ENCODE assay signal across 8 mouse cellular contexts in genomic region chr11:120729432-120730050, GRCm38 (mm10). TPM values are rescaled to one million over a fixed set of nuclear protein-coding genes. Genes with fewer than 3 reads are reported as not detected.
DNase-seq lines count a peak whose midpoint lies in the region; ATAC-seq and TF ChIP-seq lines count a peak whose summit lies in the region.
"Not testable (repeated sequence)": the region's sequence is repeated elsewhere in the genome, so short reads cannot be mapped to it uniquely, and the experiment has no call there.

No protein-coding gene starts in this region.

- peak; percentile 41 to 45 for DNase-seq in cerebellum, postnatal 10 days
- DNase-seq in forebrain, postnatal 0 days = not testable (repeated sequence)
- DNase-seq in kidney, postnatal 10 days = peak; percentile 75
- peak; percentile 85 to 87 for DNase-seq in lung, adult 18-20 months
- DNase-seq in midbrain, embryonic 14.5 days = peak; percentile 52
- peak; percentile 41 to 53 for DNase-seq in spleen, postnatal 36 days (ENCODE audit: low spot score in 2 of 2)

- H3K9ac ChIP-seq in forebrain, postnatal 0 days; hindbrain, embryonic 13.5 days: not testable (repeated sequence)
- 0 out of 2 replicates have a peak overlapping the region, but pooled peaks have one; percentile 6 for H3K9ac ChIP-seq in midbrain, embryonic 14.5 days (replicated peaks; ENCODE audit: low read length)

- H3K27me3 ChIP-seq in E14TG2a.4 (ENCODE audit: insufficient read depth, low read length) = peaks cover 45% of the 10 kb centered on the region
- H3K27me3 ChIP-seq in forebrain, postnatal 0 days (ENCODE audit: insufficient read depth, low read length); midbrain, embryonic 14.5 days (ENCODE audit: control insufficient read depth, insufficient read depth, low read length): not testable (repeated sequence)
- peaks cover 51% of the 10 kb centered on the region for H3K27me3 ChIP-seq in hindbrain, embryonic 13.5 days

- H3K4me2 ChIP-seq in forebrain, postnatal 0 days (ENCODE audit: low read depth) = peak overlapping the region; percentile 13; the same call in 1 of the 2 replicates
- H3K4me2 ChIP-seq in hindbrain, embryonic 13.5 days = 0 out of 2 replicates have a peak overlapping the region, but pooled peaks have one; percentile 21
- peak overlapping the region; percentile 21 for H3K4me2 ChIP-seq in midbrain, embryonic 14.5 days (ENCODE audit: low read length)

- peak overlapping the region; percentile 64 for H3K4me3 ChIP-seq in E14TG2a.4 (replicated peaks; ENCODE audit: low read length)
- H3K4me3 ChIP-seq in forebrain, postnatal 0 days (ENCODE audit: low read depth, low read length); hindbrain, embryonic 13.5 days; midbrain, embryonic 14.5 days (replicated peaks; ENCODE audit: low read depth, low read length): not testable (repeated sequence)

- H3K27ac ChIP-seq in forebrain, postnatal 0 days (ENCODE audit: low read depth, low read length); hindbrain, embryonic 13.5 days; midbrain, embryonic 14.5 days (replicated peaks; ENCODE audit: low read depth, low read length): not testable (repeated sequence)

- ATAC-seq in forebrain, postnatal 0 days; hindbrain, embryonic 13.5 days (ENCODE audit: low FRiP score); midbrain, embryonic 14.5 days (ENCODE audit: low FRiP score, low TSS enrichment): not testable (repeated sequence)

- TF ChIP-seq CTCF in E14TG2a.4 (conservative IDR thresholded peaks at IDR 0.05; ENCODE audit: low read length); forebrain, postnatal 0 days (IDR thresholded peaks at IDR 0.05; ENCODE audit: low read depth): not testable (repeated sequence)

- H3K4me1 ChIP-seq in E14TG2a.4 (replicated peaks; ENCODE audit: low read depth, low read length) = peaks cover 60% of the 10 kb centered on the region
- H3K4me1 ChIP-seq in forebrain, postnatal 0 days (ENCODE audit: insufficient read depth); midbrain, embryonic 14.5 days (ENCODE audit: control insufficient read depth, insufficient read depth, low read length): not testable (repeated sequence)
- peaks cover 12% of the 10 kb centered on the region for H3K4me1 ChIP-seq in hindbrain, embryonic 13.5 days (replicated peaks)

- peaks cover 19% of the 10 kb centered on the region for H3K36me3 ChIP-seq in E14TG2a.4 (ENCODE audit: insufficient read depth, low read length)
- H3K36me3 ChIP-seq in forebrain, postnatal 0 days (ENCODE audit: insufficient read depth); hindbrain, embryonic 13.5 days; midbrain, embryonic 14.5 days (ENCODE audit: control insufficient read depth, insufficient read depth, low read length): not testable (repeated sequence)

- H3K9me3 ChIP-seq in E14TG2a.4 (ENCODE audit: low read length); forebrain, postnatal 0 days (ENCODE audit: low read length); hindbrain, embryonic 13.5 days; midbrain, embryonic 14.5 days (ENCODE audit: control insufficient read depth, low read length): not testable (repeated sequence)

- whole genome bisulfite sequencing in forebrain, postnatal 0 days = 1% methylated on average over 17 of the region's 21 CpGs
- under 1% methylated on average over 18 of the region's 21 CpGs for WGBS in hindbrain, embryonic 13.5 days
- 3% methylated on average over 18 of the region's 21 CpGs for WGBS in midbrain, embryonic 14.5 days

RNA-seq across cellular contexts. Expression of gene Cbr2, which starts 2.4 kb away (rescaled TPM):
- 3.6 and 4.8 TPM in 2 replicates for total RNA-seq in forebrain, postnatal 0 days (2014; rRNA removed)
- 3.1 and 4.9 TPM in 2 replicates for polyA plus RNA-seq in forebrain, postnatal 0 days (2015; fragmentation: Nextera tagmentation; extraction: Ambion mirVana)
- 0.49 TPM in 1 of 2 replicates, not detected in the other for polyA plus RNA-seq in hindbrain, embryonic 13.5 days (2015; fragmentation: Nextera tagmentation; extraction: Ambion mirVana)
- polyA plus RNA-seq in midbrain, embryonic 14.5 days (2014; fragmentation: Nextera tagmentation; extraction: Ambion mirVana) = 0.51 TPM in 1 of 2 replicates, not detected in the other

RNA-seq across cellular contexts. Expression of gene Dcxr, which starts 2.5 kb away (rescaled TPM):
- 7.2 and 13.2 TPM in 2 replicates for total RNA-seq in forebrain, postnatal 0 days (2014; rRNA removed)
- 11.2 and 12.7 TPM in 2 replicates for polyA plus RNA-seq in forebrain, postnatal 0 days (2015; fragmentation: Nextera tagmentation; extraction: Ambion mirVana)
- 9.7 and 12.1 TPM in 2 replicates for polyA plus RNA-seq in hindbrain, embryonic 13.5 days (2015; fragmentation: Nextera tagmentation; extraction: Ambion mirVana)
- 6.0 and 8.6 TPM in 2 replicates for polyA plus RNA-seq in midbrain, embryonic 14.5 days (2014; fragmentation: Nextera tagmentation; extraction: Ambion mirVana)

RNA-seq across cellular contexts. Expression of gene Rac3, which starts 8.3 kb away (rescaled TPM):
- total RNA-seq in forebrain, postnatal 0 days (2014; rRNA removed) = 598 and 666 TPM in 2 replicates
- 681 and 697 TPM in 2 replicates for polyA plus RNA-seq in forebrain, postnatal 0 days (2015; fragmentation: Nextera tagmentation; extraction: Ambion mirVana)
- polyA plus RNA-seq in hindbrain, embryonic 13.5 days (2015; fragmentation: Nextera tagmentation; extraction: Ambion mirVana) = 272 and 278 TPM in 2 replicates
- polyA plus RNA-seq in midbrain, embryonic 14.5 days (2014; fragmentation: Nextera tagmentation; extraction: Ambion mirVana) = 113 and 646 TPM in 2 replicates

RNA-seq across cellular contexts. Expression of gene Lrrc45, which starts 15.8 kb away (rescaled TPM):
- total RNA-seq in forebrain, postnatal 0 days (2014; rRNA removed) = 57.6 and 58.4 TPM in 2 replicates
- 31.0 and 41.0 TPM in 2 replicates for polyA plus RNA-seq in forebrain, postnatal 0 days (2015; fragmentation: Nextera tagmentation; extraction: Ambion mirVana)
- polyA plus RNA-seq in hindbrain, embryonic 13.5 days (2015; fragmentation: Nextera tagmentation; extraction: Ambion mirVana) = 67.9 and 73.1 TPM in 2 replicates
- polyA plus RNA-seq in midbrain, embryonic 14.5 days (2014; fragmentation: Nextera tagmentation; extraction: Ambion mirVana) = 50.4 and 72.1 TPM in 2 replicates

RNA-seq across cellular contexts. Expression of gene Cenpx, which starts 16.0 kb away (rescaled TPM):
- 28.5 and 52.1 TPM in 2 replicates for total RNA-seq in forebrain, postnatal 0 days (2014; rRNA removed)
- 91.3 and 114 TPM in 2 replicates for polyA plus RNA-seq in forebrain, postnatal 0 days (2015; fragmentation: Nextera tagmentation; extraction: Ambion mirVana)
- polyA plus RNA-seq in hindbrain, embryonic 13.5 days (2015; fragmentation: Nextera tagmentation; extraction: Ambion mirVana) = 103 and 113 TPM in 2 replicates
- polyA plus RNA-seq in midbrain, embryonic 14.5 days (2014; fragmentation: Nextera tagmentation; extraction: Ambion mirVana) = 99.1 and 105 TPM in 2 replicates
